Mouse (Mus musculus) olfactory bulb, adult 2 months (tissue): ENCODE results near the gene Cabp4. TPM values are rescaled to one million over a fixed set of nuclear protein-coding genes. Genes with fewer than 3 reads are reported as not detected.

Experiments
- H3K27ac ChIP-seq: fragments of 200-500 bp; 2 replicates; pipeline ENCODE4 v1.5.1; 2012; ENCODE audit warnings: low read depth, low read length; ENCODE audit not compliant: insufficient read depth
- H3K4me1 ChIP-seq: fragments of 200-500 bp; 2 replicates; pipeline ENCODE4 v1.6.1; 2012; ENCODE audit warnings: low read length; ENCODE audit not compliant: control insufficient read depth, insufficient read depth
- H3K4me3 ChIP-seq: fragments of 200-500 bp; 2 replicates; pipeline ENCODE4 v1.5.1; 2012; ENCODE audit warnings: mild to moderate bottlenecking, low read depth, low read length, moderate library complexity; ENCODE audit not compliant: insufficient read depth
- CTCF ChIP-seq: fragments of 200-500 bp; IDR thresholded peaks from 2 replicates; pipeline ENCODE4 v1.5.1; 2012; ENCODE audit warnings: low read depth, mild to moderate bottlenecking, low read length, moderate library complexity; ENCODE audit not compliant: insufficient read depth
- POLR2A ChIP-seq: fragments of 200-500 bp; IDR thresholded peaks from 2 replicates; pipeline ENCODE4 v1.6.1; 2012; ENCODE audit warnings: mild to moderate bottlenecking, low read depth, low read length, moderate library complexity; ENCODE audit not compliant: insufficient read depth
- WGBS: fragments of 180-500 bp; shearing (Covaris S2); methylation state at CpG from one replicate; pipeline ENCODE4 v1.1.7; 2018; 5-methylcytosine and 5-hydroxymethylcytosine counted together
- polyA plus RNA-seq: library from polyadenylated mRNA; stranded (reverse); fragments of >200 nt; gene quantifications from 2 replicates; pipeline ENCODE4 v1.2.4, GENCODE M21; 2012; ENCODE audit warnings: low replicate concordance; ENCODE audit not compliant: missing spikeins, insufficient read depth, insufficient read length

The Cabp4 gene
- polyA plus RNA-seq, 1 experiment, result not detected

DNA sequence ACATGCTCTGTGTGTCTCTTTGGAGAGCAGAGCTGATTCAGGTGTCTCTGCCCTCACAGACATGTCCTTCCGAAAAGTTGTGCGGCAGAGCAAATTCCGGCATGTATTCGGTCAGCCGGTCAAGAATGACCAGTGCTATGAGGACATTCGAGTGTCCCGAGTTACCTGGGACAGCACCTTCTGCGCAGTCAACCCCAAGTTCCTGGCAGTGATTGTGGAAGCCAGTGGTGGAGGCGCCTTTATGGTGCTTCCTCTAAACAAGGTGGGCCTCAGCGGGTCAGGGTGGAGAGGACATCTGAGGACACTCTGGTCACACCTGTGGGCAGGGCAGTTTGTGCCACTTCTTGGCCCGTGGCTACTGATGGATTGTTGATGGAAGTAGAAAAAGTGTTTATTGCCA lies 5.5 kb upstream of the Cabp4 start:
- Histone ChIP-seq H3K4me1 (peaks cover 32% of the 10 kb centered on the region), H3K4me3 (peak overlapping the region; percentile 66), H3K27ac (no peak overlapping the region)
- no peak for TF ChIP-seq CTCF
- TF ChIP-seq POLR2A, result no peak
- WGBS, result 86% methylated on average over 11 of the region's 11 CpGs

DNA sequence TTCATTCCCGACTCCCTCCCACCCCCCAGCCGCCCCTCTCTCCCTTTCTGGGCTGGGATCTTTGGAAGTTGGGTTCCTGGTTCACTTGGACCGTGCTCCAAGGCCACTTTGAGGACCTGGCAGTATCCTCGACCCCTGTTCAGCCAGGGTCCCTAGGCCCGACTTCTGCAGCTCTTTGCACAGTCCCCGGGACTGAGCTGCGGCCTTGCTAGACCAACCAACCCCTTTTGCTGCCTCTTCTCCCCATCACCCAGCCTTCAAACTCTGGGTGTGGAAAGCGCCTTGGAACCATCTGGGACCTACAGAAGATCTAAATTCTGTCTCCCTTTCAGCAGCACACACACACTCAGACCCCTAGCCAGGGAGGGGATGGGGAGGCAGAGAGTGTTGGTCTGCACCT lies 5.0 kb upstream of the Cabp4 start:
- Histone ChIP-seq H3K4me1 (peaks cover 32% of the 10 kb centered on the region), H3K27ac (no peak overlapping the region; the same call in 1 of the 2 replicates), H3K4me3 (peak overlapping the region; percentile 66)
- under 1% methylated on average over 8 of the region's 8 CpGs for WGBS
- no peak for TF ChIP-seq POLR2A
- TF ChIP-seq CTCF, result no peak

DNA sequence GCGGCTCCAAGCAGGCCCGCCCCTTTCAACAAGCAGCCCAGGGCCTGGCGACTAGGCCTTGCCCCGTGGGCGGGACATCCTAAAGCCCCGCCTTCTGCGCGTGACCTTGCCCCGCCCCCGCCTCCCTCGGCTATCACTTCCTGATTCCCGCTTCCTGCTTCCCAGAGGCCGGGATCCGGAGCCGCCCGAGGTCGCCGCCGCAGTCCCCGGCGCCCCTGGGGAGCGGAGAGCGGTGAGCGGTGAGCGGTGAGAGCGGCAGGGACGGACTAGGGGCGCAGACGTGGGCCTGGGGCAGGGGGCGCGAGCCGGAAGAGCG lies 4.6 kb upstream of the Cabp4 start, which contains the start of gene Coro1b:
Gene Coro1b (plus strand): TSS at position 129 of the 316 bp plus-strand sequence.
- WGBS, result under 1% methylated on average over 32 of the region's 33 CpGs
- Histone ChIP-seq H3K4me3 (peak within 1 kb of the TSS; percentile 66), H3K27ac (peak within 1 kb of the TSS; percentile 54), H3K4me1 (peaks cover 32% of the 10 kb centered on the region)
- peak; percentile 80 for TF ChIP-seq POLR2A
- TF ChIP-seq CTCF, result no peak

DNA sequence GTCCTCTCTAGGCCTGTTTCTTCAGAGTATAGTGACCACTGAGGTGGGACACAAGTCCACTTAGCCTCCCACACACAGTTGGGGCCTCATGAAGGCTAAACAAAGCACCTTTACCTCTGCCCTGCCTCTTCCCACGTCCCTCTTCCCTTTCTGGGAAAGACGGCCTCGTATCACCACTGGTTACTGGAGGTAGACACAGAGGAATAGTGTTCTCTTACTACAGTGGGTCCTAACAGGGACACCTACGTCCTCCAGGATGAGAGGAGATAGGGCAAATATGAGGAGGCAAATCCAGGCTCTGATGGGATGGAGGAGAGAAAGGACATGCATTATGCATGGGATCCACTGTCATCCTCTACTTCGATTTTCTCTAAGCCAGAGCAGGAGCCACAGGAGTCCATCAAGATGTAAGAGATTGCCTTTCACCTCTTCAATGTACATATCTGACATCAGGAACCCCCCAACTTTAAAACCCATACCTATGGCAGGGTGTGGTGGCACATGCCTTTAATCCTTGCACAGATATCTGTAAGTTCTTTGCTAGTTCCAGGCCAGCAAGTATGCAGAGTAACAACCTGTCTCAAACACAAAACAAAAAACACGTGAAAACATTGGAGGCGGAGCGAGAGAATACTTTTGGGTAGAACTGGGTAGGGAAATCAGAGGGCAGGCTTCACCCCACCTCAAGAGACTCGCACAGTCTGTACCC lies 4.1 kb upstream of the Cabp4 start:
- Histone ChIP-seq H3K4me1 (peaks cover 32% of the 10 kb centered on the region), H3K4me3 (peak overlapping the region; percentile 66), H3K27ac (peak overlapping the region; percentile 54)
- no peak for TF ChIP-seq CTCF
- TF ChIP-seq POLR2A, result no peak
- WGBS, result 39% methylated on average over 9 of the region's 9 CpGs

DNA sequence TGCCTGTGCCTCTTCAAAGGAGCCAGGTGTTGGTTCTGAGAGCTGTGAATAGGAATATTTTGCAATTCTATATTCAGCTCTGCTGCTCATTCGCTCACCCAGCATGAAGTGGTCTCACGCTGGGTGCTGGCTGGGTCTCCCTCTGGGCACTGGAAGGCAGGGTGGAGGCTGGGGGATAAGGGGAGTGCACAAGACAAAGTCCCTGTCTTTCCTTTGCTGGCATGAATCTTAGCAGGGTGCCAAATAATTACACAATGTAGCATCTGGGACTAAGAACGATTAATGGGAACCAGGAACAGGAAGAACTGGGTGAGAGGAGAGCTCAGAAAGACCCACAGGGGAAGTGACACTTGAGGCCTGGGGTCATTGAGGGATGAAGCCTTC lies 3.2 kb upstream of the Cabp4 start:
- WGBS, result 32% methylated on average over 3 of the region's 3 CpGs
- Histone ChIP-seq H3K4me3 (no peak overlapping the region), H3K27ac (no peak overlapping the region), H3K4me1 (peaks cover 32% of the 10 kb centered on the region)
- TF ChIP-seq POLR2A (no peak), CTCF (no peak)

DNA sequence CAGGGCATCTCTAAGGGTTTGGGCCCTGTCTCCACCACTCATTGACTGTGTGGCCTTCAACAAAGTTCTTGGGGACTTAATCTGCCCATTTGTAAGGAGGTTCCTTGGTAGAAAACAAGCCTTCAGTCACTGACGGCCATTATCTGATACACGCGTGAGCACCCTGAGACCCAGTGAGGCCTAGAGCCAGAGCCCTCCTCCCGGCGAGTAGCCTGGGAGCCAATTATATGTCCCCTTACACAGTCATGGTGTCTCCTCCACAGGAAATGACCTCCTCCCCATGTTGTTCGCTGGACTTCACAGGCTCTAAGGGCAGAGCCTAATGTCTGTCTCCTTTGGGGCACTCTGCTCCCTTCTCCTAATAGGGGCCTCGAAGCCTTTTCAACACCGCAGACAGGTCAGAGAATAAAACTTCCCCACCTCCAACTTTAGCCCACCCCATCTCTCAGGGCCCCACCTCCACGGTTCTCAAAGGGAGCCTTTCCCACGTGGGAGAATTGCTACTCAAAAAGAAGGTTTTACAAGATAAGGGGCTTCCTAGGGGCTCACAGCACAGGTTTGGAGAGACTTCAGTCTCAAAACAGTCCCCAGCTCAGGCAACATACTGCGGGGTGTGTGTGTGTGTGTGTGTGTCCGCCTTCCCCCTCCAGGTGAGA lies 2.7 kb upstream of the Cabp4 start:
- TF ChIP-seq CTCF (no peak), POLR2A (no peak)
- 58% methylated on average over 12 of the region's 12 CpGs for whole genome bisulfite sequencing

DNA sequence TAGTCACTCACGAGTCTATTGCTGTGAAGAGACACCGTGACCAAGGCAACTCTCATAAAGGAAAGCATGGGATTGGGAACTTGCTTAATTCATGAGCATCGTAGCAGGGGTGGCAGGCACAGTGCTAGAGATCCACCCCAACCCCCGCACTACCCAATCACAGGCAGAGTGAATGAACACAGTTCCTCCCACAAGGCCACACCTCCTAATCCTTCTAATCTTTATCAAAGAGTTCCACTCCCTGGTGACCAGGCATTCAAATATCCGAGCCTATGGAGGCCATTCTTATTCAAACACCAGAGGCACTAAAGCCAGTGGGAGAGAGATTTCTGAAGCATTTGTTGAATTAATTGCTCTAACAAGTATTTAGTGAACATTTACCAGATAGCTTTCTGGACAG lies 2.1 kb upstream of the Cabp4 start:
- WGBS, result 81% methylated on average over 5 of the region's 5 CpGs
- H3K4me1 ChIP-seq, result peaks cover 32% of the 10 kb centered on the region
- H3K4me3 ChIP-seq, result no peak overlapping the region
- no peak for TF ChIP-seq POLR2A
- TF ChIP-seq CTCF, result no peak
- no peak overlapping the region for H3K27ac ChIP-seq

More for the DNA sequence above, 2.7 kb upstream of the Cabp4 start:
- H3K4me3 ChIP-seq, result no peak overlapping the region
- H3K4me1 ChIP-seq, result peaks cover 32% of the 10 kb centered on the region
- no peak overlapping the region for H3K27ac ChIP-seq

DNA sequence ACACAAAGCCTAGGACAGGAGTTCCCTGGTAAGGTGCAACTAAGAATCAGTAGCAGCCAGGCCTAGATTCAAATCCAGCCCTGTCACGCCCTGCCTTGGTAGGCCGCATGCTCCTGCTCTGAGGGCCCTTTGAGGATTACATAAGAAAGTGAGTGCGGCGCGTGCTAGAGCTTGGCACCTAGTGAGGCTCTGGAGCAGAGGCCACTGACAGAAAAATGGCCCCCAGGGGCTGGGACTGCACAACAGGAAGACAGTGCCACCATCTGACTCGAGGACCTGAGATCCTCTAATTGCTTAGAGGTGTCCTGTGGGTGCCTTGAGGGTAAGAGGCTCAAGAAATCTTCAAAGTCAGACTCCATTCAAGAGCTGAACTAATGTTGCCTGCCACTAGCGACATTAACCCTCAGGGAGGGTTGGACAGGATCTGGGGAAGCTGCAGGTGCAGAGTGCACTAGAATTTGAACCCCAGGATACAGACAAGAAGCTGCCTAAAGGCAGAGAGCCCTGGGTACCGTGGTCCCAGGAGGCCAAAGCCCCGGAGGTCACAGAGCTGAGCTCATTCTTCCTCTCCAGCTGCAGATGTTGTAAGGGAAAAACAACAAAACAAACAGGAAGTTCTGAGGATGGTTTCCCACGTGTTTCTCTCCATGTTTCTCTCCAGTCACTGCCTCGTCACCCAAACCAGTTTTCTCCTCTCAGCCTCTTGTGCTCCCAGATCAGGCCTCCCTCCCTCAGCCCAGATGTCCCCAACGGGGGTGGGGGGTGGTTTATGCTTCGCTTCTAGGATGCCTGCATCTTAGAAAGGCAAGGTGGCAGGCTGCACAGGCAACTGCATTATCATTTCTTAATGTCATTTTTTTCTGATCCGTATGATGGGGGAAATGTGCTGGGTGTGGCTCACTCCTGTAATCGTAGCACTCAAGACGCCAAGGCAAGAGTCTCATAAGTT lies 991 bp upstream of the Cabp4 start:
- Histone ChIP-seq H3K4me3 (no peak overlapping the region), H3K4me1 (peaks cover 21% of the 10 kb centered on the region), H3K27ac (no peak overlapping the region)
- WGBS, result 77% methylated on average over 16 of the region's 16 CpGs
- no peak for TF ChIP-seq POLR2A
- no peak for TF ChIP-seq CTCF
